Mouse (Mus musculus): ENCODE results near the gene Sh2d2a.
A peak's percentile ranks its signal among the peaks of the same experiment; 100 is the strongest.
"Not testable (repeated sequence)": the region's sequence is repeated elsewhere in the genome, so short reads cannot be mapped to it uniquely, and the experiment has no call there.

The Sh2d2a gene

GRCm38 (mm10) chr3:87846650-87847110 is at the start of gene Sh2d2a:
Gene Sh2d2a (plus strand): TSS chr3:87846755.
- DNase-seq, result no peak

GRCm38 (mm10) chr3:87801681-87802080 is 44.9 kb upstream of the Sh2d2a start:
- DNase-seq, result peak in 1 of 2 experiments; percentile 37

DNA sequence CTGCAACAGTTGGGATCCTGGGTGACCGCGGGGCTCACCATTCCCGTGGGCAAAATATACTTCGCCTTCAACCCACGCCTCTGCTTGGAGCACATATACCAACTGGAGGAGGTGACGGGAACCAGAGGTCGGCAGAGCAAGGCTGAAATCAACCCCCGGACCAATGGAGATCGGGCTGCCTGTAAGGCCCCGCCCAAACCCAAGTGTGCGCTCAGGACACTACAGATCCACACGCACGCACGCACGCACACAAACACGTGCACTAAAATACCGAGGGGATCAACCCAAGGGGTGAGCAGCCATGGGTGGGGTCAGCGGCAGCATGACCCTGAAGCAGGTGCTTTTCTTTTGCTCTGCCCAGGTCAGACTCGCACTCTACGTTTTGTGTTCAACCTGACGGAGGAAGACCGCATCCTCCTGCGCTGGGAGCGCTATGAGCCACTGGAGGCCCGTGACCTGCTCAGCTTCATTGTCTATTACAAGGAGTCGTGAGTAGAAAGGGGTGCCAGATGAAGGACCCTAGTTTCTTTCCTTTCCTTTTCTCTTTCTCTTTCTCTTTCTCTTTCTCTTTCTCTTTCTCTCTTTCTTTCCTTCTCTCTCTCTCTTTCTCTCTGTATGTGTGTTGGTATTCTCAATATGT is 42.4 kb upstream of the Sh2d2a start:
- no peak for DNase-seq

DNA sequence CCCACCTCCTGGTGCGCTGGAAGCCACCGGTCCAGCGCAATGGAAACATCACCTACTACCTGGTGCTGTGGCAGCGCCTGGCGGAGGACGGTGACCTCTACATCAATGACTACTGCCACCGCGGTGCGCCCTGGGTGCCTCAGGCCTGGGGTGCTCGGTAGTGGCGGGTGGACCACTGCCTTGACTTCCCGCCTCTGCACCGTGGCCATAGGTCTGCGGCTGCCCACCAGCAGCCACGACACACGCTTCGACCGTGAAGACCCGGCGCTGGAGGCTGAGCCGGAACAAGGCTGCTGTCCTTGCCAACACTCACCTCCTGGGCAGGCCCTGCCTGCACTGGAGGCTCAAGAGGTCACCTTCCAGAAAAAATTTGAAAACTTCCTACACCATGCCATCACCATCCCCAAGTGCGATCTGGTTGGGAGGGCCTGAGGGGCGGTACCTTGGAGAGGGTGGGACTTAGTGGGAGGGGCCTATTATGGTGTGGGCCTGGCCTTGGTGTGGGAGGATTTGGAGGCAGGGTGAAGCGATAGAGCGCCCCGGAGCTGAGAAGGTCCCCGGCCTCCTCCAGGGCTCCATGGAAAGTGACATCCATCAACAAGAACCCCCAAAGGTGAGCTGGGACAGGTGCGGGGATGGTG is 37.1 kb upstream of the Sh2d2a start:
- peak; percentile 17 to 30 for DNase-seq

DNA sequence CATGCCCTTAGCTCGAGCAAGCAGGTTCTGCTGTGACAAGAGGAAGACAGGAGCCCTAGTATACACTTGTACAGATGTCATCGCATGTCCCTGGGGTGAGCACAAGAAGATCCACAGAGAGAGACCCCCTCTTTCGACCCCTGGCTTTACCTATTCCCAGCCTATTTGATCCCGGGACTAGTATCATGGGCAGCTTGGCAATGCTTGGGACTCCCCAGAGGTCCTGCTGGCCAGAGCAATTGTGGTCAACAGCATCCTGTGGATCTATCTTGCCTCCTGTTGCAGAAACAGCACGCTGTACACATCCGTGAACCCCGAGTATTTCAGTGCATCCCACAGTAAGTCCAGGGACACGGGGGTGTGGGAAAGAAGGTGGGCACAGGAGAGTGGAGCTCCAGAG is 35.3 kb upstream of the Sh2d2a start:
- no peak for DNase-seq

GRCm38 (mm10) chr3:87812413-87812812 is 34.1 kb upstream of the Sh2d2a start:
- no peak for DNase-seq

GRCm38 (mm10) chr3:87812873-87813272 is 33.7 kb upstream of the Sh2d2a start:
- DNase-seq, result peak in 1 of 2 experiments; percentile 19

DNA sequence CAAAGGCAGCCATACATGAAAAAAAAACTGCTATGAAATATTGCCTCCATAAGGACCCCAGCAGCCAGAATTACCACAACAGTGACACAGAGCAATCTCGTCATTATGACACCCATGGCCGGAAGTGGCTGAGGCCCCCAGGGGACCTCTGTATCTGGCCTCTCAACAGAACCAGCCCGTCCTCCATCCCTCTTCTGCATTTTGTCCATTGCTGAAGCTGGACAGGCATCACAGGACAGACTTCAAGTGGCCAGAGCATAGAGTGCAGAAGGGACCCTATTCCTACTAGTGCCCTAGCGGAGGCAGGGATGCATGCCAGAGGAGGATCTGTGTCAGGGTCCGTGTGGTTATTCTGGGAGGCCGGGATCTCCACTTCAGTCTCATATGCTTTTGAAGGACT is 30.4 kb upstream of the Sh2d2a start:
- DNase-seq, result no peak

GRCm38 (mm10) chr3:87816646-87817093 is 29.9 kb upstream of the Sh2d2a start:
- DNase-seq, result peak; percentile 63 to 82

GRCm38 (mm10) chr3:87818226-87818625 is 28.3 kb upstream of the Sh2d2a start:
- DNase-seq, result no peak

DNA sequence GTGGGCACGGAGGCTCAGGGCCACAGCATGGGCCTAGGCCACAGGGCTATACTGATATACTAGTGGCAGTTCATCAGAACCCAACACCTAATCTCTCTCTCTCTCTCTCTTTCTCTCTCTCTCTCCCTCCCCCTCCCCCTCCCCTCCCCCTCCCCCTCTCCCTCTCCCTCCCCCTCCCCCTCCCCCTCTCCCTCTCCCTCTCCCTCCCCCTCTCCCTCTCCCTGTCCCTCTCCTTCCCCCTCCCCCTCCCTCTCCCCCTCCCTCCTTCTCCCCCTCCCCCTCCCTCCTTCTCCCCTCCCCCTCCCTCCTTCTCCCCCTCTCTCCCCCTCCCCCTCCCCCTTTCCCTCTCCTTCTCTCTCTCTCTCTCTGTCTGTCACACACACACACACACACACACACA is 22.3 kb upstream of the Sh2d2a start, which contains the start of gene Pear1:
Gene Pear1 (minus strand): TSS at position 101 of the 400 bp plus-strand sequence.
- DNase-seq, result not testable (repeated sequence)

DNA sequence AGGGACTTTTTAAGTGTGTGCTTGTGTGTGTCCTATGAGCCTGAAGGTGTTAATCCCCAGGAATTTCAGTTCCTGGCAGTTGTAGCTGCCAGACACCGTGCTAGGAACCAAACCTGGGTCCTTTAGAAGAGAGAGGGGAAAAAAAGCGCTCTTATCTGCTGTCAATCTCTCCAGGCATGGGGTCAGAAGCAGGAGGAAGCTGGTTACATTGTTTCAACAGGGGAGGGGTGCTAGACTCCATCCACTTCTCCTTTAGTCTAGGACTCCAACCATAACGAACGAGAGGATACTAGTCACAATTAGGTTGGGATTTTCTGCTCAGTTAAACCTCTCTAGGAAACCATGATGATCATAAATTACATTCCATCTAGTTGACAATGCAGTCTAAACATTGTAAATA is 18.1 kb upstream of the Sh2d2a start:
- no peak for DNase-seq

GRCm38 (mm10) chr3:87829025-87829424 is 17.5 kb upstream of the Sh2d2a start:
- no peak for DNase-seq

- DNase-seq, result no peak
Observed at GRCm38 (mm10) chr3:87832109-87832859, 14.3 kb upstream of the Sh2d2a start.

GRCm38 (mm10) chr3:87833482-87833881 is 13.1 kb upstream of the Sh2d2a start:
- peak in 1 of 2 experiments; percentile 23 for DNase-seq

- DNase-seq, result peak; percentile 50 to 83
Observed at GRCm38 (mm10) chr3:87838622-87839021, 7.9 kb upstream of the Sh2d2a start.

DNA sequence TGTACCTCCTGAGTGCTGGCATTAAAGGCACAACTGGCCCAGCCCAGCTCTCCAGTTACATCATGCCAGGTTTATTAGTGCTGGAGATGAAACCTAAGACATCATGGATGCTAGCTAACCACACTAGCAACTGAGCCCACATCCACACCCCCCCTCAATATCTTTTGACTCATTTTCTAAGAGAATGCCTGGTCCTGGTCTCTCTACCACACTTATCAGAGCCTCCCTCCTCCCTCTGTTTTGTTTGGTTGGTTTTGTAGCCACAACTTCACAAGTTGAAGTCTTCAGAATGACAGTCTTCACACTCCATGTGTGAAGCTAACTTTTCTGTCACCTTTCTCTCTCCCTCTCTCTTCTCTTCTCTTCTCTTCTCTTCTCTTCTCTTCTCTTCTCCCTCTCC is 5.7 kb upstream of the Sh2d2a start:
- no peak for DNase-seq

- no peak for DNase-seq
Observed at GRCm38 (mm10) chr3:87844981-87845380, 1.6 kb upstream of the Sh2d2a start.

DNA sequence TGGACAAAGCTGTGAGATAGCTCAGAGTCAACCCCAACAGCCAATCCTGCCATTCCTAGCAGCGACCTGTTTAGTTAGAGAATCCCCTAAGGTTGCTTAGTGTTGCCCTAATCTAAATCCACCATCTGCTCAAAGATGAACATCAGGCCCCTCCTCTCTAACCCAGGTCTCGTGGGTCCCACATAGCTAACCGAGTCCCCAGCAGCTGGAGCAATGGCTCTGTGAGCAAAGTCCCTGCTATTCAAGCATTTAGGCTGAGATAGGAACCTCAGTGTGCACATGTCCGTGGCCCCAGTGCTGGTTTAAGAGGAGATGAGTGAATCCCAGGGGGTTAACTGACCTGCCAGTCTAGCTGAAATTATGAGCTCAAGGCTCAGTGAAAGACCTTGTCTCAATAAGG is 369 bp upstream of the Sh2d2a start:
- DNase-seq, result no peak

GRCm38 (mm10) chr3:87847680-87848079 is 1.1 kb downstream of the Sh2d2a start:
- DNase-seq, result no peak

- no peak for DNase-seq
Observed at GRCm38 (mm10) chr3:87849117-87849516, 2.6 kb downstream of the Sh2d2a start.

GRCm38 (mm10) chr3:87854795-87855568 is 8.4 kb downstream of the Sh2d2a start:
- DNase-seq, result peak; percentile 30 to 62

DNA sequence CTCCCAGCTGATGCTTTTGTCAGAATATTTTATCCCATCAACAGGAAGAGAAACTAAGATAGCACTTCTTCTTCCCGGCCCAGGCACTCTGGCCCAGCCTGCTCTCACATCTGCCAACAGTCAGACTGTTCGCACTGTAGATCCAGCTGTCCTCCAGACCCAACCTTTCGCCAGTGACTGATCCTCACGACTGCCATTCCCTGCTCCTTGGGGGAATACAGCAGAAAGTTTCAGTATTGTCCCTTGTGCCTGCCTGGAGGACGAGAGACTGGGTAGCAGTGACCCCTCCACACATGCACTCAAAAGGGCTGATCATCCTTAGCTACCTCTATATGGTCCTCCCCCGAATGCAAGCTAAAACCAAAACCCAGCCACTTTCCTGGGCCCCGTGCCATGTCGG is 9.4 kb downstream of the Sh2d2a start:
- no peak for DNase-seq
